Mouse (Mus musculus) ovary, postnatal 14 days (tissue): Measurements from ENCODE around the gene Igsf8.
A peak's percentile ranks its signal among the peaks of the same experiment; 100 is the strongest.
"Not testable (repeated sequence)": the region's sequence is repeated elsewhere in the genome, so short reads cannot be mapped to it uniquely, and the experiment has no call there.

Source experiments
- DNase-seq: peaks from one replicate; pipeline ENCODE4 v3.0.0; 2022; ENCODE audit warnings: low spot score

Igsf8 gene

DNA sequence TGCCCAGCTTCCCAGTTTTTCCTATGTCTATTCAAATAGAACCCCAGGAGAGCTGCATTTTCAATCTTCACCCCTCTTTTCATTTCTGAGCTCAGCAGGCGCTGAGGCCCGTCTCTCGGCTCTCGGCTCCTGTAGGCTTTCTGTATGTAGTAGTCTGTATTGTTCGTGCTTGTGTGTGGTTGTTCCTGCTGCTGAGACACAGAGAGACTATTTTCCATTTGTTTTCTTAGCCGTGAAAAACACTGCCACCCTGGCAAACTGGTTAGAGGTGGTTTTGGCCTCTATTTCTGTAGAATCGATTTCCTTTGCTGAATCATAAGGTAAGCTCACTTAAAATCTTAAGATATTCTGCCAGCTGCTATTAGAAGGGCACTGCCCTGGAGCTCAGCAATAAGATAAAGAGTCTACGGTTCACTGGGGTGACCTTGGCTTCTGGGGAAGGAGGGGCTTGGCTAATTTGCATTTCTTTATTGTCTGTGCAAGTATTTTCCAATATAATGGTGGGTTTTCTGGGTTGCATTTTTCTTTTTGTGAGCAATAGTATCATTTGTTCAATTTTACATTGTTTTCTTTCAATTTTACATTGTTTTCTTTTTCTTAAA lies at the start of gene Igsf8:
Igsf8 (plus strand) TSS at position 165 of the 602 bp plus-strand sequence.
- DNase-seq, result no peak

DNA sequence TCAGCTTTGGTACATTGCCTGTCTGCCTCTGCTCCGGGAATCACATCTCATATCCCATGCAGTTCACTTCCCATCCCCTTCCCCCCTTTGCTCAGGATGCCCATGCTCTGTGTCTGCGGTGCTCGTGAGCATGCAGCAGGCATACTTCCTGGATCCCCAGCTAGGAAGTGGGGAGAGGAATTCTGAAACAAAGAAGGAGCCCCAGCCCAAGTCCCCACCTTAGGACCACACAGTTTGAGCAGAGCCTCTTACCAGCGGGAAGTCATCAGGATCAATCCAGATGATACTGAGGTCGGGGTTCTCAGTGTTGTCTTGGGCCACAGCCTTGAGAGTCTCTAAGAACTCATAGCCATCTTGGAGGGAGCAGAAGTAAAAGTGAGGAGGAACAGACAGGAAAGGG lies 48.7 kb upstream of the Igsf8 start:
- no peak for DNase-seq

DNA sequence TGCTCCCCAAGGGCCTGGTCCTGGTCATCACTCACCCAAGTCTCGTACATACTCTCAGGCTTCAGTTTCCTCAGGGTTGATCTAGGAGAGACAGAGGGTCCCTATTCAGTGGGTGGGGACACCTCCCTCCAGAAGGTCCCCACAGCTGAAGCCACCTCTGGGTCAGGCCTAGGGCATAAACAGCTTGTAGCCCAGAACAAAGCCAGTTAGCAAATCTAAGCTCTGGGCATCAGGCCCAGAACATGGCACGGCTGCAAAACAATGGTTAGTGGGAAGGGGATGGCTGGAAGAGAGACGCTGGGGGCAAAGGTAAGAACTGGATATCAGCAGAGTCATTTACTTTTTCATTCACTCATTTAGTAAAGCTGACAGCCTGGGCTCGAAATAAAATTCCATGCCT lies 47.7 kb upstream of the Igsf8 start:
- no peak for DNase-seq

DNA sequence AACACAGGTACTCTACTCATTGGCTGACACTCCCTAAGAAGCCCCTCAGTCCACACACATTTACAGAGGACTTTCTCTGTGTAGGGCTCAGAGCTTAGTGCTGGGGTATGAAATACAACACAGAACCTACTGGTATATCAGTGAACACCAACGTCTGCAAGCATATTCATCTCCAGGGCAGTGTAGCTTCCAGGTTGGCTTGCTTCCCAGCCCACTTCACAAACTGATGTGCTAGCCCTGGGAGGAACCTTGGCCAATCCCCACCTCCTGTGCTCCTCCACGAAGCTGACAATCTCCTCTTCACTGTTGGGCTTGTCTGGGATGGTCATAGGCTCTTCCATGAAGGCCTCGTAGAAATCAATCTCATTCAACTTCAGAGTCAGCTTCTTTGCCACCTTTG lies 46.7 kb upstream of the Igsf8 start:
- DNase-seq, result no peak

DNA sequence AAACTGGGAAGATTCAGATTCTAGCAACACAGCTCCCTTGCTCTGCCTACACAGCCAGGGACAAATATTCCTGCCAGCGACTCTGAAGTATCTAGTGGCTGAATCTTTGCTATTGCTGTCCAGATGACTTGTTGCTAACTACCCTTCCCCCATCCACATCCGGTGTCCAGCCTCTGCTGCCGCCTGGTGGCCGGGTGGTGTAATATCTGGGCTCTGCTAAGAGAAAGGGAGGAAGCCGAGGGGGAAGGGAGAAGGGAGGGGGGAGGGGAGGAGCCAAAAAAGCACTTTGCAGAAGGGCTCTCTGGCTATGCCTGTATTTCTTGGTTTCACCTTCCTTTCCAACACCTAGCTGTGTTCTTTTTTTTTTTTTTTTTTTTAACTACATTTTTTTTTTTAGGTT lies 44.3 kb upstream of the Igsf8 start:
- peak; percentile 96 for DNase-seq

DNA sequence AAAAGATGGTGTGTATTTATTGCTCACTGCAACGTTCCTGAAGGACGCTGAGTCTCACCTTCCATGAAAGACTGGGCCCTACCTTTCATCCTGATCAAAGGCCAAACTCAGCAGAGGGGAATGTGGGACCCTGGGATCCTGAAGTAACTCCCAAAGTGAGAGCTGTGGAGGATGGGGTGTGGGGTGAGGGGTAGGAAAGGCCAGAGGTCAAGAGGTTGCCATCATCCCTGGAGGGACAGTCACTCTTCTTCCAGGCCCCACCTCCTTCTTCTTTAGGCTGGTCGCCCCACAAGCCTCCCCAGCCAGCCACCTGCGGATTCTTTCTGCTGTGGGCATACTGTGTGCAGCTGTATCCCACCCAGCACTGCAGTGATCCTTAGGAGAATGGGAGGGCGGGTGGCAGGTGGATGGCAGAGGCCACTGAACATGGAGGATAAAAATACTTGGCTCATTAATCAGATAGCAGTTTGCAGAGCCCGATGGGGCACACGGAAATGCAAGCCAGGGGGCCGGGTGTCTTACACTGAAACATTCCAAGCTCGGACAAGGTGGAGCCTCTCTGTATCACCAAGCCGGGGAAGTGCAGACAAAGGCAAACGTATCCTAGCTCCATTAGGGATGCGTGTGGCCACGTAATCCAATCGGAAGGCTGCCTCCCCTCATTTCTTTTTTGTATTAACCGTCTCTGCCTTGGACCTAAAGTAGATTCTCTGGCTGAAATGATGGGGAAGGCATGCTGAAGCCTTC lies 43.1 kb upstream of the Igsf8 start:
- no peak for DNase-seq

DNA sequence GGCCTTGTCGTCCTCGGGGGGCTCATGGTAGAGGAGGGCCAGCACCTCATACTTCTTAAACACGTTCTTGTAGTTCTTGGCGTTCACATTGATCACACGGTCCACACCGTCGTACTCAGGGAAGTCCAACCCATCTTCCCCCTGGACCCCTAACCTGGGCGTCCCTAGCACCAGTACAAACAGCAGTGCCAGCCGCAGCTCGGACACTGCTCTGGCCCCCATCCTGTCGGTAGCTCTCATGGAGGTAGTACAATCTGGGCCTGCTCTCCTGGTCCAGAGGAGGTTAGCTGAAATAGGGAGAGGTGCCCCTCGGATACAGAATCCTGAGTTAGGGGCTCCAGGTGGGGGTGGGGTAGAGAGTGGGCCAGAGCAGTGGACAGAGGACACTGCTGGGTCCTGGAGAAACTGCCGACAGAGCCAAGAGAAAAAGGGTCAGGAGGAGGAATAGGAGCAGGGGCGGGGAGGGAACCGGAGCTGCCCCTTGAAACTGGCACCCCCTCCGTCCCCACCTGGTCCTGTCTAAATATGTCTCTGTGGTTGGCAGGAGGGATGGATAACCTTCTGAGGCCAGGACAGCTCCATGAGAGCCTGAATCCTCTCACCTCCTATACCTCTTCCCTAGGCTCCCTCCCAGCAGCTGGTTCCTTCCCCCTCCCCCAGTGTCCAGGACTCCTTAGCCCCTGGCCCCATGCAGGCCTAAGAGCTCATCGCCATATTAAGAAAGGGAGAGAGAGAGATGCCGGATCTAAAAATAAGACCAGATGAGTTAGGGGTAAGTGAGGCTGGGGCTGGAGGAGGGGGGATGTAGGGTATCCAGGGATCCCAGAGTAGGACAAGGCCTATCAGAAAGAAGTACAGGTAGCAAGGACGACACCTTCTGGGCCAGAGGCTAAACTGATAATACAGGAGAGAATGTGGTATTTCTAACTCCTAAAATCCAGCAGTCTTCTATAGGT lies 41.7 kb upstream of the Igsf8 start, which contains the start of gene Casq1:
Casq1 (minus strand) TSS at position 418 of the 956 bp plus-strand sequence.
- DNase-seq, result no peak

DNA sequence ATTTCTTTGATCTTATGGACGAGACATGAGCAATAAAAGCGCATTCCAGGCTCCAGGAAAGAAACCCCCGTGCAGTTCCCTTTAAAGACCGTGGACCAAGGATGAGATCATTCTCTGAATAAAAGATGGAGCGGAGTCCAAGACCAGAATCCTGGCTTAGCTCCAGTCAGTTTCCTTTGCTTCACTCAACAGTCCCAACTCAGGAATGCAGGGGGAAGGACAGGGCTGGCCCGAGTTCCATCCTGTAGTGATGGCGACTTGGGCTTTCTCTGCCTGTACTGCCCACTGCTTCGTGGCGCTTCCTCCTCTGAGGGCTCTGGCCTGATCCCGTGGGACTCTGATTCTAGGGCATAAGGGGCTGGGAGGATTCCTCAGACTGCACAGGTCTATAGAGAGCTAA lies 41.0 kb upstream of the Igsf8 start:
- no peak for DNase-seq

DNA sequence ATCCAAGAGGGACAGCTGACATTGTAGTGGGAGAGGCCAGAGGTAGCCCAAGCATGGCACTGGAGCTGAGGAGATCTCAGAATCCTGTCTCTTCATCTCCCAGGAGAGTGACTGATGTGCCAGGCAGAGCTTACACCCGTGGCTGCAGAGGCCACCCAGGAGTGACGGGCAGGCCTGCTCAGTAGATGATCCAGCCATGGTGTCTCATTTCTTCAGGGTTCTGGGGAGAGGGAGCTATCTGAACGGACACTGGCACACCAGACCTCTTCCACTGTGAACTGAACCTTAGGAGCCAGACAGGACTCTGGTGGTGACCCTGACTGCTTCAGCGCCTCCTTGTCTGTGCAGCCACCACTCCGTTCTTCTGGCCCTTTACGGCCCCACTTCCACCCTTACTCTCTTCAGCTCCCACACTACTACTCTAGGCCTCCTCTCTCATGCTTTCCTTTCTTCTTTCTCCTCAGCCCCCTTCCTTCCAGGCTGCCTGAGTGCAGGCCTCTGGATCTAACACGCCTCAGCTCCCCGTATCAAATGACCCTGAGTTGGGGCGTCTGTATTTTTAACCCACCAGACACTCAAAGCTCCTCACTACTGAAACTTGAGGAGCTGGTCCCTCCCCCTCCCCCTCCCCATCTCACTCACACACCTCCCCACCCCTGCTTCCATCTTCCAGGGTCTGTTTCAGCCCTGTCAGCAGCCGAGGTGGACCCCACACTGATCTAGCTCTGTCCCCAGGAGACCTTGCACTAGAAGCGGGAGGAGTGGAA lies 40.0 kb upstream of the Igsf8 start:
- no peak for DNase-seq

DNA sequence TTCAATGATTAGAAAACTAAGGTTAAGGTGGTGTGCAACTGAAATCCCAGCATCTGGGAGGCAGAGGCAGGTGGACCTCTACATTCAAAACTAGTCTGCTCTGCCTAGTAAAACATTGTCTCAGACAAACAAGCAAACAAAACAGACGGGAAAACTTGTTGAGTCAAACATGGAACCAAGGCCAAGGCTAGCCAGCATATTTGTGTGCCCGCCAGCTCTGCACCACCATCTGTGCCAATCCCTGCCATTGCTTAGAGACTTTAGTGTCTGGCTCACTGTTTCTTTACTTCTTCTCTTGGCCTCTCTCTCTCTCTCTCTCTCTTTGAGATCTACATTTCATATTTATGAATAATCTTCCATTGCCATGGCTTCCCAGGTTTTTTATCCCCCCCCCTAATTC lies 33.2 kb upstream of the Igsf8 start:
- no peak for DNase-seq

DNA sequence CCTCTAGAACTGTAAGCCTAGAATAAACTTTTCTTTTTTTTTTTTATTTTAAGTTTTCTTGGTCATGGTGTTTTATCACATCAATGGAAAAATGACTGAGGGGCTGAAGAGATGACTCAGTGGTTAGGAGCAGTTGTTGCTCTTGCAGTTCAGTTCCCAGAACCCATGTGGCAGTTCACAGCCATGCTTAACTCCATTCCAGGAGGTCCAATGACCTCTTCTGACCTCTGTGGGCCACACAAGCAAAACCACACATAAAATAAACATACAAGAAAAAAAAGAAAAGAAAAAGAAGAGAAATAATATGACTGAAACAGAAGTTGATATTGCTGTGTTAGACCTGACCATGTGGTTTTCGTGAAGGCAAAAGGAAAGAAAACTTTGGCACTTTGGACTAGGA lies 32.2 kb upstream of the Igsf8 start:
- DNase-seq, result no peak

DNA sequence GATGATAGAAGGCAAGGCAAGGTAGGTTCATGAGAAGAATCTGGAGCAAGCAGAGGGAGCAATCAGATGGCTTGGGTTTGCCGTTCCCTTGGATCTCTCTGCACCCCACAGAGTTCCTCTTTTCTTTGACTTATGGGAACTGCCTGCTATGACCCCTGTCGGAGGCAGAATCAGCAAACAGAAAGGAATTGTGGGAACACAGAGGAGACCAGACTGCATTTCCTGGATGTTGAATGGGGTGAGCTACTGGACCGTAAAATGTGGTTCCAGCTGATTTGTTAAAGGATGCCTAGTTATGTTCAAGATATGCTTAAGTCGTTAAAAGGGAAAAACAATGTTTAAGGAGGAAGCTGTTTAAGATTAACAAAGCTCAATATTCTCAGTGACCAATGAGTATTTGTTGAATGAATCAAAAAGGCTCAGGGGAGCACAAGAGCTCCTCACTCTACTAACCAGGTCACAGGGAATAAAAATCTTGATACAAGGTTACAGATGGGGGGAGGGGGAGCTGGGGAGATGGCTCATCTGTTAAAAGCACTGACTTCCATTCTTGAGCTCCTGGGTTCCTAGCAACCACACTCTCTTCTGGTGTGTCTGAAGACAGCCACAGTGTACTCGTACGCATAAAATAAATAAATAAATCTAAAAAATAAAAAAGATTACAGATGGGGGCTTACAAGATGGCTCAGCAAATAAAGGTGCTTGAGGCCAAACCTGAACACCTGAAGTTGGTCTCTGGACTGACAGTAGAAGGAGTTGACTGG lies 20.3 kb upstream of the Igsf8 start:
- DNase-seq, result no peak

DNA sequence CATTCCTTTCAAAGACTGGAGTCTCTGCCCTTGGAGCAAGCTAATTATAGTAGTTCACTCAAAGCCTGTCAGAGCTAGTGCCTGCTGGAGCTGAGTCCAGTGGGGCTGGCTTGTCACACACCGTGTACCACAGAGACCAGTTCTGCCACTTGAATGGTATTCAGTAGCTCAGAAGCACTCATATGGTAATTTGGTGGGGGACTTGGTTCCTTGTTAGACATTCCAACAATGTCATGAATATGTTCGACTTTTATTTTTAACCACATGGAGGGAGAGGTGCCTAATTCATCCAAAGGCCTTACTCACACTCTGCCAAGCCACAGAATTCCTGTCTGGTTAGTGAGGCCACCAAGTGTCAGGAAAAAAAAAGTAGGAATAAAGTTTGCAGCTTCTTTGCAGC lies 19.0 kb upstream of the Igsf8 start:
- no peak for DNase-seq

DNA sequence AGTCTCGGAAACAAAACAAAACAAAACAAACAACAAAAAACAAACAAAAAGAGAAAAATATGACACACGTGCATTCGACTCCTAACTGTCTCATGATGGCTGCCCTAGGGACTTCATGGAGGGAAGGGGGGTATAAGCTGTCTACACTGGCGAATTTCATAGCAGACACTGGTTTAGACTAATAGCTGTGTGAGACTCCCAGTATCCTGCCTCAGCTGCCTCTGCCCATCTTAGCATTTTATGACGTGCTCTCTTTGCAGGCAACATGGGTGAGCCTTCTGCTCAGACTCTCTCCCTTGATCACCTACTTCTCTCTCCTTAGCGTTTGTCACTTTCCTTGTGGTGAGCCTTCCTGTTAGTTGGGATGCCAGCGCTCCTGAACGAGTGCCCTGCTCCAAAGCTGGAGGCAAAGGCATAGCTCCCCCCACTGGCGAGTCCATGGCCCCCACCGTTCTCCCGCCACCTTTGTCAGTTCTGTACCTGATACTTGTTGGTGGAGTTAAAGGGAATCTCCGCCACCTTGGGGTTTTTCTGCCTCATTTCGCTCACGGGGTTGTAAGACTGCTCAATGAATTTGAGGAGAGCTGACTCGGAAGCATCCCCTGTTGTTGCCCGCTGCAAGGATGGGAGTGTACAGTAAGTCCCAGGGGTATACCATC lies 17.8 kb upstream of the Igsf8 start:
- no peak for DNase-seq

DNA sequence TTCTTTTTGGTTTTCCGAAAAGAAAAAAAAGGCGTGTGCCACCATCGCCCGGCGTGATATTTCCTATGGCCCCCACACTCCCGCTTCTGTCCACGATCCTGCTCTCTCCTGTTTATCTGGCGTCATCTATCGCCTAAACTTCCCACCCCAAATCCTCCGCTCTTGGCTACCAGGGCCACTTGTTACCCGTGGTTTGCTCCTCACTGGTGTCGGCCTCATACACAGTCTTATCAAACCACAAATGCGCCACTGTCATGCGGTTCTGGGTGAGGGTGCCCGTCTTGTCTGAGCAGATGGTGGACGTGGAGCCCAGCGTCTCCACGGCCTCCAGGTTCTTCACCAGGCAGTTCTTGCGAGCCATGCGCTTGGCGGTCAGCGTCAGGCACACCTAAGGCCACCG lies 16.8 kb upstream of the Igsf8 start:
- not testable (repeated sequence) for DNase-seq

DNA sequence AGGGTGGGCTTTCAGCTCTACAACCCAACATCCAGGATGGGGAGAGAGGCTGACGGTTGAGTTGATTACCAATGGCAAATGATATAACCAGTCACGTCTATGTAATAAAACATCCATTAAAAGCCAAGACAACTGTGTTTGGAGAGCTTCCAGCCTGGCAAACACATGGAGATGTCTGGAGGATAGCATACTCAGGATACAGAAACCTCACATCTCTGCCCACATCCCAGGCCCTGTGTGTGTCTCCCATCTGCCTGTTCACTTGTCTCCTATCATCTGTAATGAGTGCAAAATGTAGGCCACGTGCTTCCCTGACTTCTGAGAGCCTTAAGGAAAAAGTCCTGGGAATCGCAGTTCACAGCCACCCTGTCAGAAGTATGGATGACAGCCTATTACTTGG lies 14.2 kb upstream of the Igsf8 start:
- DNase-seq, result no peak

DNA sequence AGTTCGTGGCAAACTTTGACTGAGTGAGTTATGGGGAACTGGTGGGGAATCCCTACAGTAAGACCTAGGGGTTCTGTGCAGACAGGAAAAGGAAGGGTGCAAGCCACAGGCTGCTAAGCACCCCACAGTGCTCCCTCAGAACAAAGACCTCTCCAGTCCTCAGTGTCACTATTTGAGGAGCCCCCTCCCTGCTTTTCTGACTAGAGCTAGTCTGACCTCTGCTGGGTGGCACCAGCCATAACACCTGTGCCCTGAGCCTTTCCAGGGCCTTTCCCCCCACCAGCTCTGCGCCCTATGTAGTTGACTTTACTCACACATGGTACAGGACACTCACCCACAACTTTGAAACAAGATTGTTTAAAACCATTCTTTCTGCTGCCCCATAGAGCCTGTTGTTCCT lies 13.8 kb upstream of the Igsf8 start:
- no peak for DNase-seq

DNA sequence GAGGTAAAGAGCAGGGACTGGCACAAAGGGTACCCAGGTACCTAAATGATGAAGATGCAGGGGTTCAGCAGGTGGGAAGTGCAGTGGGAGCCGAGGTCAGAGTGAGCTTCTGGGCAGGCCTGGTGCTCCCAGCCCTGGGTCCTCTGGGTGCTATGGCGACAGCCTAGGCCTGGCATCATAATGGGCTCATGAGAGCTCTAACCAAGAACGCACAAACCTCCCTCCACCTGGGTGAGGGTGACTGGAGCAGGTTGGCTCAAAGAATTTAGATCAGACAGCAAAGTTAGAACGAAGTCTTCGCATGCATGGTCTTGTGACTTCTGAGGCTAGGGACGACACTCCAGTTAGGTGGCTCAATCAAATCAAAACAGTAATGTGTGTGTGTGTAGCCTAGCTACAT lies 3.1 kb upstream of the Igsf8 start, which contains the start of gene Atp1a4:
Atp1a4 (minus strand) TSS at position 101 of the 400 bp plus-strand sequence.
- DNase-seq, result no peak

DNA sequence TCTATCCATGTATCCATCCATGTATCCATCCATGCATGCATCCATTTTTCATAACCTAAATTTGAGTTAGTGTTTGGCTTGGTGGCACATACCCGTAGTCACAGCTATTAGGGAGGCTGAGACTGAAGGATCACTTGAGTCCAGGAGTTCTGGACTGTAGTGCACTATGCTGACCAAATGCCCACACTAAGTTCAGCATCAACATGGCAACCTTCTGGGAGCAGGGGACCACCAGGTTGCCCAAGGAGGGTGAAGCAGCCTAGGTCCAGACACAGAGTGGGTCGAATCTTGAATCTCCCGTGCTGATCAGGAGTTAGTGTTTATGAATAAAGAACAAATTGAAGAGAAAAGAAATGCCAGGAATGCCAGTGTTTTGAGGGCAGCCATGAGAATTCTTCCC lies 9.8 kb downstream of the Igsf8 start:
- DNase-seq, result no peak

DNA sequence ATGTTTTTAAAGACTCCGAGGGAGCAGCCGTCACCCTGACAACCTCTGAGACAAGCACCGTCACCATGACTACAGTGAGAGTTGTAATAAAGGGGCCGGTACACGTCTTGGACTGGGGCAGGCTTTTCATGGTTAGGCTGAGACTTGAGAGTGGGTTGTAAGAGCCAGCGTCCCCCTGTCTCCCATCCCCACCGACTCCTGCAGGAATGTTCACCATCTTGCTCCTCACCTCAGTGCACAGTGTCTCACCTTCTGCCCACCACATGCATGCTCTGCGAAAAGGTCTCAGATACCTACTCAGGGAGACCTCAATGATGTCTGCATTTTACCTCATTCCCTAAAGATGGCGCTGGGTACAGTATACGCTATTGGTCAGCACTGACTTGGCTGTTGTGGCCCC lies 10.3 kb downstream of the Igsf8 start:
- no peak for DNase-seq

DNA sequence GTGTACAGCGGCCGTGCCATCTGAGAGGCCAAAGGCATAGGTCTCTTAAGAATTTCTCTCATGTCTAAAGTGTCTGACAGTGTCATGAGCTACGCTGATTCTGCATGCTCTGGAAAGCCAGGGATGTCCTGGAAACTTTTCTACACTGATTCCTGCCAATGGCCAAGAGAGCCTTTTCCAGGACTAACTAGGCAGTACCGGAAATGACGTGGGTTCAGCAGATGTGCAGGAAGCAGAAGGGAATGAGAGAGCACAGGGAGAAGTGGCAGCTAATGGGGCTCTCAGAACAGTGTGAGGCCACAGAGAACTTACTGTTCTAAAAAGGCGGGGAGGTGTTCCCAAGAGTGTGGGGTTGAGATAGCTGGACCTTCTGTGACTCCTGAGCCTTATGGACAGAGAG lies 11.9 kb downstream of the Igsf8 start:
- no peak for DNase-seq
